Mouse (Mus musculus) C2C12 (cell line): ENCODE results near the gene Gm27027.

Experiments
- CTCF ChIP-seq: IDR thresholded peaks from one replicate; pipeline ENCODE4 v1.5.1; 2011; ENCODE audit not compliant: control insufficient read depth, insufficient read depth, insufficient read length
- FOSL1 ChIP-seq: IDR thresholded peaks from one replicate; pipeline ENCODE4 v1.8.0; 2011; ENCODE audit warnings: mild to moderate bottlenecking, low read length; ENCODE audit not compliant: poor library complexity, insufficient read depth, severe bottlenecking
- MYOG ChIP-seq: IDR thresholded peaks from one replicate; pipeline ENCODE4 v1.6.1; 2011; ENCODE audit not compliant: control insufficient read depth, insufficient read length; ENCODE audit errors: extremely low read depth

GRCm38 (mm10) chr2:93959346-93959745, 36.8 kb downstream of the Gm27027 start:
- no peak for TF ChIP-seq MYOG
- TF ChIP-seq CTCF, result no peak
- TF ChIP-seq FOSL1, result no peak
